Mouse (Mus musculus): ENCODE results near the gene Taco1. TPM values are rescaled to one million over a fixed set of nuclear protein-coding genes. Genes with fewer than 3 reads are reported as not detected.
"Not testable (repeated sequence)": the region's sequence is repeated elsewhere in the genome, so short reads cannot be mapped to it uniquely, and the experiment has no call there.

Taco1 gene
- 10 to 100 TPM; 32.3 to 33.3 TPM for total RNA-seq (2021)
- long read RNA-seq, experiment 1, transcript Taco1-201 (5 exons, 1,383 nt) = major isoform, 11 of 12 reads
- long read RNA-seq, experiment 1, partial matches to known transcripts = 0 of 12 reads
- long read RNA-seq, experiment 1, other reads (novel, unspliced or antisense) = 1 of 12 reads
- long read RNA-seq, experiment 2, transcript Taco1-201 (5 exons, 1,383 nt) = major isoform, 40 of 42 reads
- long read RNA-seq, experiment 2, partial matches to known transcripts = 1 of 42 reads
- long read RNA-seq, experiment 2, other reads (novel, unspliced or antisense) = 1 of 42 reads

GRCm38 (mm10) chr11:106065923-106066571 lies at the start of gene Taco1:
Gene Taco1, plus strand, starts transcription at chr11:106066061.
- peak; percentile 94 for DNase-seq (ENCODE audit: low spot score in 2 of 2)

GRCm38 (mm10) chr11:106016440-106016839 lies 49.4 kb upstream of the Taco1 start:
- DNase-seq (ENCODE audit: low spot score in 2 of 2) = no peak

- no peak for DNase-seq (ENCODE audit: low spot score in 2 of 2)
Measured at GRCm38 (mm10) chr11:106020051-106020763, 45.7 kb upstream of the Taco1 start.

GRCm38 (mm10) chr11:106025774-106026173 lies 40.1 kb upstream of the Taco1 start:
- DNase-seq (ENCODE audit: low spot score in 2 of 2) = no peak

GRCm38 (mm10) chr11:106026465-106027151 lies 39.3 kb upstream of the Taco1 start:
- DNase-seq (ENCODE audit: low spot score in 2 of 2) = peak; percentile 62

GRCm38 (mm10) chr11:106027607-106028006 lies 38.3 kb upstream of the Taco1 start:
- DNase-seq (ENCODE audit: low spot score in 2 of 2) = no peak

- not testable (repeated sequence) for DNase-seq (ENCODE audit: low spot score in 2 of 2)
Measured at GRCm38 (mm10) chr11:106032074-106032473, 33.8 kb upstream of the Taco1 start.

- no peak for DNase-seq (ENCODE audit: low spot score in 2 of 2)
Measured at GRCm38 (mm10) chr11:106033491-106033919, 32.4 kb upstream of the Taco1 start.

GRCm38 (mm10) chr11:106034986-106035385 lies 30.9 kb upstream of the Taco1 start:
- no peak for DNase-seq (ENCODE audit: low spot score in 2 of 2)

- peak; percentile 94 to 98 for DNase-seq (ENCODE audit: low spot score in 2 of 2)
Measured at GRCm38 (mm10) chr11:106036548-106037417, 29.1 kb upstream of the Taco1 start, which contains the start of gene Dcaf7. Gene Dcaf7, plus strand, starts transcription at chr11:106036872.

GRCm38 (mm10) chr11:106037418-106037751 lies 28.5 kb upstream of the Taco1 start:
- DNase-seq (ENCODE audit: low spot score in 2 of 2) = no peak

- no peak for DNase-seq (ENCODE audit: low spot score in 2 of 2)
Measured at GRCm38 (mm10) chr11:106044349-106044748, 21.5 kb upstream of the Taco1 start.

- no peak for DNase-seq (ENCODE audit: low spot score in 2 of 2)
Measured at GRCm38 (mm10) chr11:106045256-106045655, 20.6 kb upstream of the Taco1 start.

GRCm38 (mm10) chr11:106045780-106046179 lies 20.1 kb upstream of the Taco1 start:
- no peak for DNase-seq (ENCODE audit: low spot score in 2 of 2)

- no peak for DNase-seq (ENCODE audit: low spot score in 2 of 2)
Measured at GRCm38 (mm10) chr11:106046584-106046983, 19.3 kb upstream of the Taco1 start.

- no peak for DNase-seq (ENCODE audit: low spot score in 2 of 2)
Measured at GRCm38 (mm10) chr11:106053921-106054320, 11.9 kb upstream of the Taco1 start.

GRCm38 (mm10) chr11:106054600-106054999 lies 11.3 kb upstream of the Taco1 start:
- DNase-seq (ENCODE audit: low spot score in 2 of 2) = no peak

- no peak for DNase-seq (ENCODE audit: low spot score in 2 of 2)
Measured at GRCm38 (mm10) chr11:106055341-106055740, 10.5 kb upstream of the Taco1 start.

GRCm38 (mm10) chr11:106056819-106057491 lies 8.9 kb upstream of the Taco1 start:
- DNase-seq (ENCODE audit: low spot score in 2 of 2) = no peak

- DNase-seq (ENCODE audit: low spot score in 2 of 2) = no peak
Measured at GRCm38 (mm10) chr11:106058020-106058419, 7.8 kb upstream of the Taco1 start.
